Mouse (Mus musculus): ENCODE results near the gene Maf.

The Maf gene

GRCm38 (mm10) chr8:115707731-115708590, at the start of gene Maf:
Gene Maf (minus strand): TSS chr8:115707794.
- peak; percentile 79 for DNase-seq (ENCODE audit: low spot score)

- DNase-seq (ENCODE audit: low spot score): no peak
These were observed 49.4 kb upstream of the Maf start for GRCm38 (mm10) chr8:115756965-115757364.

DNA sequence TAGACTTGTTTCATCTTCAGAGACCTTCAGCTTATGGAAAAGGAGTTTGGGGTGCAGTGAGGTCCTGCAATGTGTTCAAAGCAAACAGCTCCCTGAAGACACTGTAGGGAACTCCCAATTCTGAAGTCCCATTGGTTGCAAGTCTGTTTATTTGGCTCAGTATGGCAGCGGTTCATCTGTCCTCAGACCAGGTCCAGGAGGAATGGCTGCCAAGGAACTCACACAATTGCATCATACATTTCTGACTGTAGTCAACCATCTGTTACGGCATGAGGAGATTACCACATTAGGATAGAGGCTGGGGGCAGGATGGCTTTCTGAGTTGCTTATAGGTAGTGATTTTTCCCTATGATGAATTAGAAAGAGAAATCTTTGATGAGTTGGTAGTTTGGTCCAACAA, 48.4 kb upstream of the Maf start:
- DNase-seq (ENCODE audit: low spot score): no peak

DNA sequence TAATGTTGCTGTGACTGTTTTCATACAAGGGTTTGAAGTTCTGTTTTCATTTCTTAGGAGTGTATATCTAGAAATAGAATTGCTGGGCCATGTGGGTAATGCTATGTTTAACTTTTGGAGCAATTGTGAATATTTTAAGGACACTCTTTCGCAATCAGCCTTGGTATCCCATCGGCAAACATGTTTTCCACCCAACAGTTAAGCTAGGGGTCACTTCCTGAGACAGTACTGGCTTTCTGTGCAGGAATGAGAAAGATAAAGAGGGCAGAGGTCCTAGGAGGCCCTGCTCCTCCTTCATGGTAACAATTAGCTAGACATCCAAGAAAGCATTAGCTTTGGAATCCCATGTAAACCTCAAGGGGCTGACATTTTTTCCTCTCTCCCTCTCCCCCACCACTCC, 47.1 kb upstream of the Maf start:
- DNase-seq (ENCODE audit: low spot score): no peak

GRCm38 (mm10) chr8:115753801-115754200, 46.2 kb upstream of the Maf start:
- no peak for DNase-seq (ENCODE audit: low spot score)

- DNase-seq (ENCODE audit: low spot score): no peak
These were observed 39.8 kb upstream of the Maf start for GRCm38 (mm10) chr8:115747426-115747825.

- no peak for DNase-seq (ENCODE audit: low spot score)
These were observed 38.1 kb upstream of the Maf start for GRCm38 (mm10) chr8:115745648-115746047.

DNA sequence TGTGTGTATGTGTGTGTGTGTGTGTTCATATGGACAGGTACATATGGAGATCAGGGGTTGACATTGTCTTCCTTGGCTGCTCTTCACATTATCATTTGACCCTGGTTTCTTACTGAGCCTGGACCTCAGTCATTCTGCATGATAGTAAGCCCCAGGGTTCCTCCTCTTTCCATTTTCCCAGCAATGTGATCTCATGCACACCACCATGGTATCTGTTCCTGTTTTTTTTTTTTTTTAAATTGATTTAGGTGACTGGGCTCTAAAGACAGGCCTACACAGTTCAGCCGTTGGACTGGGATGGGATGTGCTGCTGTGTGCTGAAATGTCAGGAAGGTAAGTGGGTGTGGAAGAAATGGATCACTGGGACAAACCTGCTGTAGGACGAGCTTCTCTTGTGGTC, 35.8 kb upstream of the Maf start:
- DNase-seq (ENCODE audit: low spot score): no peak

DNA sequence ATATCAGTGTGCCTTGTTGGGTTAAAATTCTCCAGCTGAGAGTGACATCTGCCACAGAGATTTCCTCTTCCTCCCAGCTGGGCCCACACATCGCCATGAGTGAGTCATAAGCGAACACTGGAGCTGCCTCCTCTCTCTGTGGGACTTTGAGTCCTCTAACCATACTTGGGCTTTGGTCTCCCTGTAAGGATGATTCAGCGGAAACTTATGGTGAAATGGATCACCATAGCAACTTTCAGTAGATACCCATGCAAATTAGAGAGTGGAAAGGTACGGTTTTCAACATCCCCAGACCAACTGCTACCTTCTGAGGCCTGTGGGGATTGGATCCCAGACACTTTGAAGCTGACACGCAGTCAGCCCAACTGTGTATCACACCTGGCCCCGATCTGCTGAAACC, 35.1 kb upstream of the Maf start:
- DNase-seq (ENCODE audit: low spot score): no peak

DNA sequence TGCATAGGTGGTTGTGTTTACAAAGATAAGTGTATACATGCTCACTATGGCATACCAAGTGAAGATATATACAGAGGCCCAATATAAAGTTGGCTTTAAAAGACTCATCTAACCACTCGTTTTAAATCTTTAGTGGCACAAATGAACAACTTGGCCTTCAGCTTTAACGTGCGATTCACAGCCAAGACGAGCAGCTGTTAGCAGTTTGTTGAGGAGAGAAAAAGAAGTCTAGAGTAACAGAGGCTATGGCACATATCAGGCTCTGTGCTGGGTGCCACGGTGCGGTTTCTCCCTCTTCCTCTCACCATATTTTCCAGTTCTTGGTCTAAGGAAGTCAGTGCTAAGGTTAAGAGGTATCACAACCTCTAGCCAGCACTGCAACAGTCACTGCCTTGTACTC, 34.4 kb upstream of the Maf start:
- DNase-seq (ENCODE audit: low spot score): no peak

- no peak for DNase-seq (ENCODE audit: low spot score)
These were observed 32.2 kb upstream of the Maf start for GRCm38 (mm10) chr8:115739756-115740155.

- DNase-seq (ENCODE audit: low spot score): no peak
These were observed 24.8 kb upstream of the Maf start for GRCm38 (mm10) chr8:115732401-115732800.

DNA sequence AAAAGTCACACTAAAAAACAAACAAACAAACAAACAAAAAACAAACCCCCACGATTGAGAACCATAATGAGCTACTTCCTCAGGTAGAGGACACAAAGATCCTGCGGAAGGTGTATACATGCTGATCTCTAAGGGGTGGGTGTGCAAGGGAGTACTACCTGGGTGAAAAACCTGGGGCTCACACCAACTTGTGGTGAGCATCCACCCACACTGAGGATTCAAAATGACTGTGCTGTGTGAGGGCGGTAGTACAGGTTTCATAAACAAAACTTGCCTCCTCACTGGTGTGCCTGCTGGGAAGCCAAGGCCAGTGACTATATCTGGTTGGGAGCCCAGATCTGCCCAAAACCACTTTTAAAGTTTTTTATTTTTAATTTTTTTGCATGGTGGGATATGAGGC, 19.2 kb upstream of the Maf start:
- DNase-seq (ENCODE audit: low spot score): no peak

DNA sequence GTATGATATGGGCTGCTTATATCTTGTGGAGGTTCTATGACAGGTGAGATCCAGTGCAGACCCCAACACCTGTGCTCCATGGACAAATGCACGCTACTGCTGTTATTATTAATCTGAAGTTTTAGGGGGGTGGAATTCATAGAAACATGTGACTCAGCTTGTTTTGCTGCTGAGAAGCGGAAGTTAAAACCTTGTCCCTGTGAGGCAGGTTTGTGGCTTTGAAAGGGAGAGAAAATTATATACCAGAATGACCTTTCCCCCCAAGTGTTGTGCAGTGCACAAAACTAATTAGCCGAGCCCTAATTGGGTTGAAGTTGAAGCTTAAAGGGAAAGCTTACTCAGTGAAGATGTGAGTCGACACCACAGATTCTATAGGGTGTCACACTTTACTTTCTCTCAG, 18.6 kb upstream of the Maf start:
- no peak for DNase-seq (ENCODE audit: low spot score)

DNA sequence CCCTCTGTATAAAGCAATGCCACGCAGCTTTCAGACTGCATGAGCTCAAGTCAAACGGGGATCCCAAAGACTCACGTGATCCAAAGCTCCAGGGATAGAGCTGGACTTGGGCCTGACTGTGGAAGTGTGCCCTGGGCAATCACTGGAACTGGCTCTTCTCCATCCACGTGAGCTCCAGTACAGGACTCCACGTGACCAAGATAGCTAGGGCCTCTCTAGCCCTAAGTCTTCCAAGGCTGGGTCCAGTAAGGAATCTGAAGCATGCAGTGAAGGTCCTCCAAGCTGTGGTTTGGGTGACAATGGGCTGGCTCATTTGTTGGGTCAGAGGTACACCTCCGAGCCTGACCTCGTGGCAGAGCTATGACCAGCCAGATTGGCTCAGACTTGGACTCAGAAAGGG, 11.5 kb upstream of the Maf start:
- no peak for DNase-seq (ENCODE audit: low spot score)

DNA sequence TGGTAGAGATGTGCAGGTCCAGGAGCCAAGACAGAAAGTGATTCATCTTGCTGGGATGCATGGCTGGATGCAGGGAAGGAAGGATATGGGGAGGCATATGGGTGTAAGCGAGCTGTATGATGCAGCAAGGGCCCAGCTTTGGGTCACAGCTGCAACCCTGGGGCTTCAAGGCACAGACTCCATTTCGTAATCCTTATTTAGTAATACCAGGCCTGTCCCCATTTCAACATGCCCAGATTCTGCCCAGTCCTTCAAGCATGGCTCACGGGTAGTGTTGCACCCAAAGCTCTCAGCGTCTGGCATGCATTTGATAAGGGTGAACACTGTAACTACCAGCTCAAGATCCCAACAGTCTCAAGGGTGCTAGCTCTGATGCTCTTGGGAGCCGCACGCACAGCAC, 11.0 kb upstream of the Maf start:
- DNase-seq (ENCODE audit: low spot score): no peak

- no peak for DNase-seq (ENCODE audit: low spot score)
These were observed 7.7 kb upstream of the Maf start for GRCm38 (mm10) chr8:115715262-115715661.

DNA sequence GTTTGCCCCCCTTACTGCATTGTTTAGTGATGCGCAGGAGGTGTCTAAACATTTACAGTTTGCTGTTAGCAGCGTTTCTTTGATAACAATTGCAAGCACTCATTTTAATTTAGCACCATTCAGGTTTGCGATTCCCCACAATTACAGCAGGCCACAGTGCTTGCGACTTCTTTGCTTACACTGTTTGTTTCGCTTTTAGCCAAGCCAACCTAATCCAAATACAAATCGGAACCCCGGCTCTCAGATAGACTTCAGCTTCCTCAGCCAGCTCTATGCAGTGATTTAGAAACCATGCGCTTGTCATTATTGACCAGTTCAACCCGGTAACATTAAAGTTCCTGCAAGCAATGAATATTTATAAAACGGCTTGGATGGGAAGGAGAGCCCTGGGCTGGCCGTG, 3.5 kb upstream of the Maf start:
- DNase-seq (ENCODE audit: low spot score): no peak

DNA sequence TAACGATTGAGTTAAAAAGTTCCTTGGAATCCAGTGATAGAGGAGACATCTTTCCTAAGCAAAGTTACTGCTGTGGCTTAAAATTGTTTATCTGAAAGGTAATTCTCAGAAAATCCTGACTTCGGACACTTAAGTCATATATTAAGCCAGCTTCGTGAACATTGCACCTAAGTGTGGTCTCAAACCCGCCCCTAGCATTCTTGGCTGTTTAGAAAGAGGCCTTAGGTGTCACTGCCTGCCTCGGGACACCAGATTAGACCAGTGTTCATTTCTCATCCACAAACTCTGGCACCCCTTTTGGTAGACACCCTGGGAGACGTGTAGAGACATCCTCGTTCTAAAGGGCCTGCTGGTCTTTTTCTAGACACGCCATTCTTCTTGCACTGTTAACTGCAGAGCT, 2.3 kb upstream of the Maf start:
- no peak for DNase-seq (ENCODE audit: low spot score)

- peak; percentile 89 for DNase-seq (ENCODE audit: low spot score)
These were observed 1.6 kb upstream of the Maf start for GRCm38 (mm10) chr8:115708936-115709780.

GRCm38 (mm10) chr8:115706861-115707730, 498 bp downstream of the Maf start:
- DNase-seq (ENCODE audit: low spot score): peak; percentile 59

DNA sequence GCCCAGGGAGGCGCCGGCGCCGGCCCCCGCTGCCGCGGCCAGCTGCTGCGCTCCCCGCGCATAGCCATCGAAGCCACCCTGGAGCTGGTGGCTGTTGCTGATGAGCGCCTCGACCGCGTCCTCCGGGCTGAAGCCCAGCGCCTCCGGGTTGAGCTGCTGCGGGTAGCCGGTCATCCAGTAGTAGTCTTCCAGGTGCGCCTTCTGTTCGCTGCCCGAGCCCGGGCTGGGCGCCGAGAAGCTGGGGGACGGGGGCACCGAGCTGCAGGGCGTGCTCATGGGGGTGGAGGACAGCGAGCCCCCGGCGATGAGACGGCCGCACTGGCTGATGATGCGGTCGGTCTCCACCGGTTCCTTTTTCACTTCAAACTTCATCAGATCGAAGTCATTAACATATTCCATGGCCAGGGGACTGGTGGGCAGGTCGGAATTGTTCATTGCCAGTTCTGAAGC, 1.2 kb downstream of the Maf start:
- peak; percentile 43 for DNase-seq (ENCODE audit: low spot score)
